Mouse (Mus musculus) CH12.LX (cell line): ENCODE results near the gene Itpr2. TPM values are rescaled to one million over a fixed set of nuclear protein-coding genes. Genes with fewer than 3 reads are reported as not detected.

ENCODE experiments used
- DNase-seq: peaks from one replicate; pipeline ENCODE4 v3.0.0-alpha.2; 2013; ENCODE audit errors: extremely low read depth
- H3K27ac ChIP-seq: 2 replicates; pipeline ENCODE4 v1.5.1; 2012; ENCODE audit warnings: low read depth, mild to moderate bottlenecking, control low read depth, moderate library complexity; ENCODE audit not compliant: insufficient read depth
- H3K27me3 ChIP-seq: replicated peaks from 2 replicates; pipeline ENCODE3; 2012; ENCODE audit warnings: inconsistent platforms
- H3K36me3 ChIP-seq, 2 experiments: replicated peaks in 1 of 2; 2 replicates each; pipeline versions ENCODE3 to v1.6.1; 2012; ENCODE audit warnings: inconsistent platforms in 1 of 2, low read length in 1 of 2, mild to moderate bottlenecking in 1 of 2, mixed read lengths in 1 of 2, moderate library complexity in 1 of 2; ENCODE audit not compliant: control insufficient read depth in 1 of 2, insufficient read depth in 1 of 2
- H3K4me1 ChIP-seq, 2 experiments: 2 replicates each; pipeline ENCODE4 v1.6.1; 2012; ENCODE audit warnings: inconsistent platforms in 1 of 2, moderate library complexity in 1 of 2; ENCODE audit not compliant: insufficient read depth in 2 of 2, control insufficient read depth in 1 of 2
- H3K4me2 ChIP-seq: 2 replicates; pipeline ENCODE4 v1.6.1; 2012; ENCODE audit warnings: low read depth, mild to moderate bottlenecking, control low read depth; ENCODE audit not compliant: poor library complexity, insufficient read depth, severe bottlenecking
- H3K4me3 ChIP-seq, 3 experiments: fragments of 150-350 bp in 1 of 3; sonication (generic) in 1 of 3; replicated peaks in 1 of 3; 2 replicates each; pipeline versions ENCODE3 to v1.5.1; 2011 to 2012; ENCODE audit warnings: low read depth in 2 of 3, low read length in 2 of 3, mild to moderate bottlenecking in 2 of 3, moderate library complexity in 2 of 3, control low read depth in 1 of 3, improper control_type of control experiment in 1 of 3, inconsistent platforms in 1 of 3, mixed read lengths in 1 of 3; ENCODE audit not compliant: poor library complexity in 1 of 3
- H3K79me2 ChIP-seq: replicated peaks from 2 replicates; pipeline ENCODE4 v1.6.1; 2012; ENCODE audit warnings: mild to moderate bottlenecking, moderate library complexity; ENCODE audit not compliant: control insufficient read depth, poor library complexity, insufficient read depth, severe bottlenecking; ENCODE audit errors: extremely low read depth
- H3K9ac ChIP-seq: 2 replicates; pipeline ENCODE4 v1.6.1; 2012; ENCODE audit warnings: low read depth, mild to moderate bottlenecking, control low read depth, moderate library complexity; ENCODE audit not compliant: insufficient read depth
- H3K9me3 ChIP-seq: replicated peaks from 2 replicates; pipeline ENCODE3; 2012; ENCODE audit warnings: low read length, inconsistent platforms, mixed read lengths
- CTCF ChIP-seq, 2 experiments: IDR thresholded peaks in 1 of 2; conservative IDR thresholded peaks in 1 of 2; 2 replicates each; pipeline ENCODE4 v1.5.1; 2011 to 2012; ENCODE audit warnings: low read depth in 2 of 2, low read length in 2 of 2, improper control_type of control experiment in 1 of 2, inconsistent platforms in 1 of 2, mild to moderate bottlenecking in 1 of 2, moderate library complexity in 1 of 2
- E2F4 ChIP-seq: IDR thresholded peaks from 2 replicates; pipeline ENCODE4 v1.6.1; 2011; ENCODE audit warnings: low read depth, low read length, improper control_type of control experiment; ENCODE audit not compliant: insufficient replicate concordance
- ELF1 ChIP-seq: IDR thresholded peaks from 2 replicates; pipeline ENCODE4 v1.6.1; 2014; ENCODE audit warnings: low read depth, mild to moderate bottlenecking, inconsistent platforms, low read length, improper control_type of control experiment
- EP300 ChIP-seq: IDR thresholded peaks from 2 replicates; pipeline ENCODE4 v1.6.1; 2011; ENCODE audit warnings: low read length, improper control_type of control experiment
- ETS1 ChIP-seq: conservative IDR thresholded peaks from 2 replicates; pipeline ENCODE4 v1.6.1; 2012; ENCODE audit warnings: low read depth, mild to moderate bottlenecking, inconsistent platforms, low read length, improper control_type of control experiment, moderate library complexity
- HCFC1 ChIP-seq: IDR thresholded peaks from 2 replicates; pipeline ENCODE4 v1.6.1; 2012; ENCODE audit warnings: low read depth, mild to moderate bottlenecking, inconsistent platforms, low read length, improper control_type of control experiment
- IRF4 ChIP-seq: IDR thresholded peaks from 2 replicates; pipeline ENCODE4 v1.6.1; 2014; ENCODE audit warnings: low read depth, mild to moderate bottlenecking, inconsistent platforms, low read length, improper control_type of control experiment
- JUN ChIP-seq: IDR thresholded peaks from 2 replicates; pipeline ENCODE4 v1.6.1; 2011; ENCODE audit warnings: low read depth, mild to moderate bottlenecking, low read length, improper control_type of control experiment, moderate library complexity; ENCODE audit not compliant: insufficient read depth
- MAZ ChIP-seq: IDR thresholded peaks from 2 replicates; pipeline ENCODE4 v1.6.1; 2012; ENCODE audit warnings: low read depth, mild to moderate bottlenecking, inconsistent platforms, low read length, improper control_type of control experiment, moderate library complexity
- MXI1 ChIP-seq: IDR thresholded peaks from 2 replicates; pipeline ENCODE4 v1.6.1; 2011; ENCODE audit warnings: mild to moderate bottlenecking, low read depth, low read length, improper control_type of control experiment
- POLR2A ChIP-seq: IDR thresholded peaks from 2 replicates; pipeline ENCODE4 v1.6.1; 2011; ENCODE audit warnings: low read depth, mild to moderate bottlenecking, improper control_type of control experiment, low read length
- RAD21 ChIP-seq: IDR thresholded peaks from 2 replicates; pipeline ENCODE4 v1.6.1; 2011; ENCODE audit warnings: low read depth, mild to moderate bottlenecking, low read length, improper control_type of control experiment, moderate library complexity
- SIN3A ChIP-seq: IDR thresholded peaks from 2 replicates; pipeline ENCODE4 v1.6.1; 2012; ENCODE audit warnings: low read length, improper control_type of control experiment, inconsistent platforms
- TCF12 ChIP-seq: IDR thresholded peaks from 2 replicates; pipeline ENCODE4 v1.6.1; 2014; ENCODE audit warnings: low read depth, mild to moderate bottlenecking, inconsistent platforms, low read length, improper control_type of control experiment
- UBTF ChIP-seq: IDR thresholded peaks from 2 replicates; pipeline ENCODE4 v1.6.1; 2012; ENCODE audit warnings: low read depth, mild to moderate bottlenecking, inconsistent platforms, low read length, improper control_type of control experiment, moderate library complexity
- USF1 ChIP-seq: IDR thresholded peaks from 2 replicates; pipeline ENCODE4 v1.6.1; 2014; ENCODE audit warnings: low read depth, mild to moderate bottlenecking, inconsistent platforms, low read length, improper control_type of control experiment
- ZC3H11A ChIP-seq: IDR thresholded peaks from 2 replicates; pipeline ENCODE4 v1.6.1; 2012; ENCODE audit warnings: low read depth, mild to moderate bottlenecking, inconsistent platforms, low read length, improper control_type of control experiment
- ZKSCAN1 ChIP-seq: IDR thresholded peaks from 2 replicates; pipeline ENCODE4 v1.6.1; 2012; ENCODE audit warnings: low read depth, inconsistent platforms, low read length, improper control_type of control experiment, borderline replicate concordance
- ZMIZ1 ChIP-seq: IDR thresholded peaks from 2 replicates; pipeline ENCODE4 v1.6.1; 2012; ENCODE audit warnings: low read depth, mild to moderate bottlenecking, inconsistent platforms, low read length, improper control_type of control experiment
- dilution Hi-C: fragments of 300-500 bp; cut with MboI; formaldehyde crosslinking; loops from 2 replicates; pipeline ENCODE4 v1.14.3; 2020; ENCODE audit warnings: low sequenced_read_pairs; ENCODE audit not compliant: extremely low pct_unique_long_range_greater_than_20kb, extremely low pct_ligation_motif_present
- in situ Hi-C: fragments of 300-500 bp; cut with MboI; formaldehyde crosslinking; loops from 3 replicates; pipeline ENCODE4 v1.14.3; 2019; ENCODE audit warnings: low sequenced_read_pairs, low pct_ligation_motif_present, low pct_unique_long_range_greater_than_20kb, mixed read lengths
- polyA plus RNA-seq: library from polyadenylated mRNA; unstranded; fragments of >175 nt; gene quantifications from 2 replicates; pipeline ENCODE4 v1.2.1, GENCODE M21; 2012; ENCODE audit warnings: low read depth; ENCODE audit not compliant: insufficient read length
- total RNA-seq, 2 experiments: library from RNA; depleted of rRNA; stranded (reverse); fragments of 300-350 nt in 1 of 2; fragments of >200 nt in 1 of 2; gene quantifications; 2 replicates each; pipeline ENCODE4 v1.2.3; 2012 to 2014

Gene Itpr2
- total and polyA plus RNA-seq, 3 experiments: 3.5 to 8.9 (median 4.4) TPM

DNA sequence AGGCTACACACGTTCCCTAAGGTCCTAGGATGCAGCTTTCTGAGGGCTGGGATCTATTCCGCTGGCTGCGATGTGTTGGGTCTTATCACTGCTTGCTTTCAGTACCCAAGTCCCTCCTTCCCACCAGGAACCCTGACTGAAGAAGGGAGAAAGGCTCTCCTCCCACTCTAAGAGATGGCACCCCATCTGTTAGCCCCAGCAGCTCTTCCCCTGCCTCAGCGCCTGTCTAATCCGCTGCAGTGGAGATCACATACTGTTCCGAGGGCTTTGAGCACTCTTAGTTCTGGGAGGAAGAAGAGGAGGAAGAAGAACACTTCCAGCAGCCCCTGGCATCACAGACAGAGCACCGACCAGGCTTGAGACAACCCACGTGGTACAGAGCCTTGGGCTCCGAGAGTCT is 14.9 kb downstream of the Itpr2 start:
- no peak overlapping the region for H3K4me2 ChIP-seq
- H3K79me2 ChIP-seq: no peaks in the 10 kb centered on the region
- H3K4me1 ChIP-seq: peaks cover 15 to 46% of the 10 kb centered on the region in 2 experiments
- no peak overlapping the region for H3K9ac ChIP-seq
- no peak overlapping the region for H3K4me3 ChIP-seq
- no peak for DNase-seq
- TF ChIP-seq USF1 (no peak), POLR2A (no peak), EP300 (no peak)
- H3K36me3 ChIP-seq: no peaks in the 10 kb centered on the region
- H3K27me3 ChIP-seq: no peaks in the 10 kb centered on the region
- dilution Hi-C loops (no loop called here), in situ Hi-C loops (no loop called here)
- no peak overlapping the region for H3K27ac ChIP-seq
- H3K9me3 ChIP-seq: no peaks in the 10 kb centered on the region

- dilution Hi-C loops (no loop called here), in situ Hi-C loops (no loop called here)
- Histone ChIP-seq H3K4me2 (no peak overlapping the region; the same call in 1 of the 2 replicates), H3K9me3 (no peaks in the 10 kb centered on the region), H3K36me3 (no peaks in the 10 kb centered on the region), H3K9ac (no peak overlapping the region), H3K4me1 (peaks cover 15 to 45% of the 10 kb centered on the region in 2 experiments), H3K27me3 (no peaks in the 10 kb centered on the region), H3K4me3 (no peak overlapping the region), H3K27ac (no peak overlapping the region), H3K79me2 (no peaks in the 10 kb centered on the region)
- TF ChIP-seq IRF4 (no peak), E2F4 (no peak), MXI1 (no peak), ELF1 (no peak), HCFC1 (no peak), UBTF (no peak), JUN (no peak), ZC3H11A (no peak), RAD21 (no peak), ZKSCAN1 (no peak), MAZ (no peak)
- no peak for DNase-seq
Measured at GRCm38 (mm10) chr6:146486073-146486472, 15.9 kb downstream of the Itpr2 start.

GRCm38 (mm10) chr6:146481441-146481840 is 20.6 kb downstream of the Itpr2 start:
- Histone ChIP-seq H3K4me2 (no peak overlapping the region), H3K36me3 (no peaks in the 10 kb centered on the region), H3K4me1 (peaks cover 3 to 33% of the 10 kb centered on the region in 2 experiments), H3K79me2 (no peaks in the 10 kb centered on the region), H3K9ac (no peak overlapping the region), H3K9me3 (no peaks in the 10 kb centered on the region), H3K4me3 (no peak overlapping the region), H3K27me3 (no peaks in the 10 kb centered on the region), H3K27ac (no peak overlapping the region)
- in situ Hi-C loops: no loop called here
- no peak for DNase-seq
- TF ChIP-seq TCF12 (no peak), SIN3A (no peak), ZC3H11A (no peak), E2F4 (no peak), CTCF (conservative IDR thresholded peaks at IDR 0.05 in 1 of 2, IDR thresholded peaks at IDR 0.05 in 1 of 2; ENCODE audit: low read depth in 2 of 2, low read length in 2 of 2) (no peak), IRF4 (no peak), ETS1 (no peak), ZMIZ1 (no peak)
- dilution Hi-C loops: no loop called here
